Mouse (Mus musculus) cerebellum, adult 9-10 months (tissue): ENCODE data around the gene Tom1.
A peak's percentile ranks its signal among the peaks of the same experiment; 100 is the strongest.

Source experiments
- DNase-seq: peaks from one replicate; pipeline ENCODE4 v3.0.0; 2022

The Tom1 gene

GRCm38 (mm10) chr8:75042974-75043373 lies 9.5 kb downstream of the Tom1 start:
- DNase-seq, result no peak

DNA sequence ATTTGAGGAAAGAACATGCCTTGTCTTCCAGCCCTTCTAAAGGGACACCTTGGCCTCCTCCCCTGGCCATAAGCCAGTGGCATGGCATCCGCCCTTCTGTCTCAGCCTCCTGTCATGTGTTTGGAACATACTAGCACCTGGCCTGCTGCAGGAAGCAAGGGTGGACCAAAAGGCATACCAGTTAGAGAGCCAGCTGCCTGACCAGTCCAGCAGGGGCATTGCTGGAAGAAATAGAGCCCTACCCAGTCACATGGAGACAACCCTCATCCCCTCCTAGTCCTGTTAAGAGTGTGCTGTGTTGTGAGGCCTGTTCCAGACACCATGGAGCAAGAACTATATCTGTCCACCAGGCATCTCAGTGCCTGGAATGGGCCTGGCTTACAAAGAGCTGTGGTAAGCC lies 12.8 kb downstream of the Tom1 start:
- peak; percentile 57 for DNase-seq

GRCm38 (mm10) chr8:75047784-75048183 lies 14.3 kb downstream of the Tom1 start:
- no peak for DNase-seq

DNA sequence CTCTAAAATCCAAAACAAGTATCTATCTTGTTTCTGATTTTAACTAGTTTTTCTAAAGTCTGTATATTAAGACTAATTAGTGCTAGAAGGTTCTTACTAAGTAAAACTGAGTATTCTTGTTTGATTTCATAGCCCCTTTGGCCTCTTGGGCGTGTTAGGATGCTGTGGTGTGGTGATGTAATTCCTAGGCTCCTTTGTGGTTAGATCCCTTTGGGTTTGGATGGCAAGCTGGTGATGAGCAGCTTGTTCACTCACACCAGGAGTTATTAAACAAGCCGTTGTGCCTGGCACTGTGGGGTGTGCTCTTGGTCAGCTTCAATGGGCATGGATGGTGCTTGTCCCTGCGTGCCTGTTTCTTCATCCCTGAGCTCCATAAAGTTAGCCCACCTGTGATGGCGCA lies 19.8 kb downstream of the Tom1 start:
- DNase-seq, result no peak

GRCm38 (mm10) chr8:75055673-75056072 lies 22.2 kb downstream of the Tom1 start:
- DNase-seq, result no peak

GRCm38 (mm10) chr8:75060022-75060421 lies 26.5 kb downstream of the Tom1 start:
- DNase-seq, result no peak

DNA sequence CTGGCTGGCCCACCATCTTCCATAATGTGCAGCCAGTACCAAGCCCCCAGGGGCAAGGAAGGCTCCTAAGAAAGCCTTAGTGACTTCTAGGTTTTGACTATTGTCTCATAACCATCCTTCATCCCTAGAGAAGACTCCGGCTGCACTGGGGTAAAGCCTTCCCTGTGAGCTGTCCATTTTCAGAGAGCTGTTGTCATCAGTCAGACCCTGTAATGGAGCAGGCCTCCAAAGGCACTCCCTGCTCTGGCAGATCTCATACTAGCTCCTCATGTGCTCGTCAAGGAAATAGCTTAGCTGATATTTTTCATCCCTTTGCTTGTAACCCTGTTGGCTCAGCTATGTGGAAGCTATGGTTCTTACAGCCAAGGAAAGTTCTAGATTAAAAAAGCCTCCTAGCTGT lies 27.3 kb downstream of the Tom1 start:
- no peak for DNase-seq

- DNase-seq, result no peak
These were observed 29.8 kb downstream of the Tom1 start for GRCm38 (mm10) chr8:75063290-75063689.

DNA sequence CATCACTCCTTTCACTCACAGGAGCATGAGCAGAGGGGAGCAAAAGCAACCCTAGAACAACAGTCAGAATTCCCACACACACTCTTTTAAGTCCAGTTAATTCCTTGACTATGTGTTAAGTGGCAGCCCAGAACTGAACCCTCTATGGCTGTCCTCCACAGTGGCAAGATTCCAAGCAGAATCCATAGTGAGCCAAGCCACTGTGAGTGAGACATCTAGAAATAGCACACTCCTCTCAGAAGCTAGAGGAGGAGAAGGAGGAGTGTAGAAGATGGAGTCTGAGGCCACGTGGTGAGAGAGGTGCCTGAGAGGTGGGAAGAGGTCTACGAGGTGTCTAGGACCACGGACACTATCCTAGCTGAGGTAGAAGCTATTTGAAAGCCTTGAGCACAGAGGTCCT lies 31.3 kb downstream of the Tom1 start:
- no peak for DNase-seq

- DNase-seq, result no peak
These were observed 33.8 kb downstream of the Tom1 start for GRCm38 (mm10) chr8:75067287-75067686.

- no peak for DNase-seq
These were observed 36.8 kb downstream of the Tom1 start for GRCm38 (mm10) chr8:75070297-75070696.

GRCm38 (mm10) chr8:75071627-75072346 lies 38.3 kb downstream of the Tom1 start:
- DNase-seq, result peak; percentile 81

DNA sequence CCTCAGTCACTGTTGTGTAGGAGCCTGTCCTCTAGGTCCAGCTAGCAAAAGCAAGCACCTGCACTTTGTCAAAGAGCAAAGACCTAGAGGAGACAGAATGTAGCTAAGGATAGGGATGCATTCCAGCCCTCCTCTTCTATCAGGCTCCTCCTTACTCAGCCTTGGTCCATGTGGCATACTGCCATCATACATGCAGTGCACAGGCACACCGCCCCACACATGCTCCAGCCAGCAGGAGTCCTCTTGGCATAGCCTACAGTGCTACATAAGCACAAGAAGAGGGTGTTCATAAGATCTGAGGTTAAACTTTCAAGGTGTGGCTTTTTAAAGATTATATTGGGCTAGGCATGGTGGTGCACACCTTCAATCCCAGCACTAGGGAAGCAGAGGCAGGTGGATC lies 41.4 kb downstream of the Tom1 start:
- DNase-seq, result no peak

DNA sequence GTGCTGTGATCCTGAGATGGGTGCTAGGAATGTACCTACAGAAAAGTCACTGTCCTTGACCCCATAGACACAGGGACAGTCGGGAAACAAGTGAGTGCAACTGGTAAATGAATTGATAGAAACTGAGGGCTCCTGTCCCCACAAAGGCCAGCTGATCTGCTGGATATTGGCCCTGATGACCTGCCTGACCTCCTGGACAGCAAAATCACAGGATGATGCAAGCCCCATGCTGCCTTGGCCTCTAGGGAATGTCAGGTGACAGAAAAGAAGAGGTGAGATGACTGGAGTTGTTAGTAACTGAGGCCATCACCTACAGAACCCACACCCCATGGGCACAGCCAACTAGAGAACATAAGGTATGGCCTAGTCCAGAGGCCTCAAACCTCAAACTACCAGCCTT lies 44.7 kb downstream of the Tom1 start:
- DNase-seq, result no peak

DNA sequence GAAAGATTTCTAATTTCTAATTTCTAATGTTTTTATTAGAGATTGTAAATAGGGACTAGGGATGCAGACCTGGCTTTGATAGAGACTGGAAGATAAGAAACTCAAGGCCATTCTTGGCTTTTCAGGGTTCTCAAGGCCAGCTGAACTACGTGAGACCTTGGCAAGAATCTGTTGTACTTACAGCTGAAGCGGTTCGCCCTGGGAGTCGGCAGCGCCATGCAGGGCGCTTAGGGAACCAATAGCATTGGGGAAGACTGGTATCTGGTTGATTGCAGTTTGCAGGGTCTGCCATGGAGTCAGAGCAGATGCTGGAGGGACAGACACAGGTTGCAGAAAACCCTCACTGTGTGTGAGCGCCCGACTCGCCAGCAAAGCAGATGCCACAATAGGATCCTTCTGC lies 45.3 kb downstream of the Tom1 start:
- no peak for DNase-seq

DNA sequence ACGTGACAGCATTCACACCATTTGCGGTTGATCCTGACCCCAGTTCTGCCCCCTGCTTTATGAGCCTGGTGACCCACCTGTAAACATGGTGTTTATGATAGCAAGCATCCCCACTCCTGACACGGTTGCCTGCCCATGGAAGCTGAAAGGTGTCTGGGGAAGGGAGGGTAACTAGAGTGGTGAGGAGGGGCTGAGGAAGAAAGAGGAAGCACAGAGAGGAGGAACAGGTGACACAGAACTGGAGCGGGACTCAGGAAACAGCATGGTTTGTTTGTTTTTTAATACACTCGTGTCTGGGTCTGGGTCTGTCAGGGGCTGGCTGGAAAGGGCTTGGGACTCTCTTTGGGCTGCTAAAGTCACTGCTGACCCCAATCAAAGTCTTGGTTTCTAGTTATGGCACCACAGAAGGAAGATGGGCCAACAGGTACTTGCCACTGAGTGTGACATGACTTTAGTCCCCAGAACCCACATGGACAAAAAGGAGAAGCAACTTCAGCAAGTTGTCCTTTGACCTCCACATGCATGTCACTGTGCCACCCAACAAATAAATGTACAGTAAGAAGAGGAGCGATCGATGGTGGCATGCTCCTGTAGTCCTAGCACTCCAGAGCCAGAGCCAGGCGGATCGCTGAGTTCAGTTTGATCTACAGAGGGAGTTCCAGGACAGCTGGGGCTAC lies 48.0 kb downstream of the Tom1 start:
- DNase-seq, result no peak

DNA sequence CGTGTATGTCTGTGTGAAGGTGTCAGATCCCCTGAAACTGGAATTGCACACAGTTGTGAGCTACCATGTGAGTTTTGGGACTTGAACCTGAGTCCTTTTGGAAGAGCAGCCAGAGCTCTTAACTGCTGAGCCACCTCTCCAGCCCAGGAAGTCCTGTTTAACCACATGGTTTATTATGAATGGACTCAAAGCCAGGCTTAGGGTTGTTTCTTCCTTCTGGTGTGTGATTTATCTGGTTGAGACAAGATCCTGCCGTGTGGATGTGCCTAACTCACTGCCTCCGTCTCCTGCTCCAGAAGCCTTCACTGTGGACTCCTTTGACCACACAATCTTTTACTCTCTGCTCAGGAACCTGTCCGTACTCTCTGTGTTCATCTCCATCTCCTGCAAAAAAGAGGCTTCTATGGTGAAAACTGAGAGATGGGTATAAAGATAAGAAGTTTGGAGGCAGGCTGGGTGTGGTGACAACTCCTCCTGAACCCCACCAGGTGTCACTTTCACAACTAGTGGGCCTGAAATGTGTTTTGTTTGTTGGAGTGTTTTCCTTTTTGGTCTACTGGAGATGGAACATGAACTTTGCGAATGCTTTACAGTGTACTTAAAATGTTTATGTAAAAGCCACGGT lies 48.8 kb downstream of the Tom1 start:
- DNase-seq, result no peak

- peak; percentile 72 for DNase-seq
These were observed 50.3 kb downstream of the Tom1 start for GRCm38 (mm10) chr8:75083846-75084245.

DNA sequence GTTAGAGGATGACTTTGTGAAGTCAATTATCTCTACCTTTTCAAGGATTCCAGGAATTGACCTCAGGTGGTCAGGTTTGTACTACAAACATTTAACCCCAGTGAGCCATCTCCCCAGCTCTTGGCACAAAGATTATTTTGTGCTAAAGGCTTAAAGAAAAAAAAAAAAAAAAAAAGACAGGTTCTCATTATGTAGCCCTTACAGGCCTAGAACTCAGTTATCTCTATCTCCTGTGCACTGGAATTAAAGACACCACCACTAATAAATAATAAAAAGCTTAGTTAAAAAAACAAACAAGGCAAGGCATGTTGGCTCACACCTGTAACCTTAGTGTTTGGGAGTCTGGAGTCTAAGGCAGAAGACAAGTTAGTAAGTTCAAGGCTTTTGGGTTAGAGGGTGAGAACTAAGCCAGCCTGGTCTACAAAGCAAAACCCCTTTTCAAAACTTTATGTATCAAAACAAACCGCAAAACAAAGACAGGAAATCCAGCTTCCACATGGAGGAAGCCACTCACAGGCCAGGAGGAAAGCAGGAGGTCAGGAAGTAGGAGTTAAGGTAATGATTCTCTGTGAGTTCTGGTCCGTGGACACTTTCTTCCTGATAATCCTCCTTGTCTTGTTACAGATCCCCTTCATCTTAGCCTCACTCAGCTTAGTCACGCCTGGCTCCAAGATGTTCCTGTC lies 51.0 kb downstream of the Tom1 start:
- no peak for DNase-seq

DNA sequence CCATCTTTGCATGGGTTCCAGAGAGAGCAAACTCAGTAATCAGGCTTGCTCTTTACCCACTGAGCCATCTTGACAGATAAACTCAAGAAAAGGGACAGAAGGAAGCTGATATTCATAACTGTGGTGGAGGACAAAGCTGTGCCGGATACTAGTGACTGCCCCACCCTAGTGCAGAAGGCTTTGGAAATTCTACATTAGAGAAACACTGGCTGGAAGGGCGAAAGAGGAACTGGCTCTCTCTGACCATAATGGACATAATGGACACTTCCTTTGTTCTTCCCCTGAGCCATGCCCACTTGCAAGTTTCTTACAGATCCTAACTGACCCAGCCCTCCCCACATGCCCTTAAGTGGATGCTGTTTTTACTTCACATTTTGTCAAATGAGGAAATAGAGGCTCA lies 52.5 kb downstream of the Tom1 start:
- no peak for DNase-seq

DNA sequence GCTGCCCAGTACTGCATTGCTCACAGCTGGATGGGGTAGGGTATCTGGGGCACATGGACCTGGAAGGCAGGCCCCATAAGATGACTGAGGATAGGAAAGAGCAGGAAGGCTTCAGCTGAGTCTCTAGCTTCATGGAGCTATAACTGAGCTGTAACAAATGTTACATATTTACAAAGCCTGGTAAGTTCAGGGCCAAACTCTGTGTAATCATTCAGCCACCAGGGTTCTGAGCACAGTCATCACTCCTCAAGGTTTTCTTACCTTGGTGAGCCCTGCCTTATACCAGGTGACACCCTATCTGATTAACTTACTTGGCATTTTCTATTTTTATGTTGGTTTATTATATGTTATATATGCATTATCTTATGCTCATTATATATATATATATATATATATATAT lies 53.6 kb downstream of the Tom1 start:
- no peak for DNase-seq

DNA sequence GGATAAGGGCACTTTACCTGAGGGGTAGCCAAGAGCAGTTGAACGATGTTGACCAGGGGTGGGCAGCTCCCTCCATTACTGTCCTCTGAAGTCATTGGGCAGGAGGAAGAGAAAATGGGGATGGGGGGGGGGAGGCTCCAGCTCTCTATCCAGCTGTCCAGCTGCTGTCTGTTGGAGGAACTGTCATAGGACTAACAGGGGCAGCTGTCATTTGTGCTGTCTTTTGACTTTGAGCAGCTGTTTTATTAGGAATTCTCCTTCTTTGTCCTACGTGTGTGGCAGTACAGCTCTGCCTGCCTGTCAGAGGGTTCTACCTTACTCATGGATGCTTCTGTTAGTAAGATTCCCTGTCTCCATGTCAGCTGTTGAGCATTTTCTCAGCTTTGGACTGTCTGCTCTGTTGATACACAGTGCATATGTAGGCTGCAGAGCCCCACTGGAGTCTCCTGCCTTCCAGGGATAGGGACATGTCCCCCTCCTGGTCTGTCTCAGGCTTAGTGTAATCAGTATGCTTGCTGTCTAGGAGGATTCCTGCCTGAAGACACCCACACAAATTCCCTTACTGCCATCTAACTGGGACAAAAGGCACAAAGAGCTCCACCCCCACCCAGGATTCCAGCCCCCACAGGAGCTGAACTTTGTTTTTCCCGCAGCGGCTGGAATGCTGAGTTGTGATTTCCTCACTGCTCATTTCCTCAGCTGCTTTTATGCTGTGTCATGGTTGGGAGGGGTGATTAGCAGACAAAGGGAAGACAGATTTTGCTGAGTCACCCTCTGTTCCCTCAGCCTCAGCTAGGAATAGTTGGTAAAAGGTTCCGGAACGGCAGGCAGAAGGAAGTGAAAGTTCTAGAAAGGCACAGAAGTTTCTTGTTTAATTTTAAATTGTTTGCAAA lies 55.7 kb downstream of the Tom1 start:
- no peak for DNase-seq
